Mouse (Mus musculus): ENCODE measurements around the gene Parp8.

GRCm38 (mm10) chr13:116949056-116949455, 76.3 kb downstream of the Parp8 start:
- TF ChIP-seq SIN3A (IDR thresholded peaks at IDR 0.05; ENCODE audit: low read length) (no peak), CTCF (conservative IDR thresholded peaks at IDR 0.05 in 1 of 2, IDR thresholded peaks at IDR 0.05 in 1 of 2; ENCODE audit: low read depth in 2 of 2, low read length in 2 of 2) (no peak), MAX (IDR thresholded peaks at IDR 0.05; ENCODE audit: low read length) (no peak), E2F4 (IDR thresholded peaks at IDR 0.05; ENCODE audit: insufficient replicate concordance, low read depth, low read length) (no peak), BHLHE40 (IDR thresholded peaks at IDR 0.05; ENCODE audit: low read depth, low read length) (no peak)
